Mouse (Mus musculus): ENCODE results near the gene Akap7.

- TF ChIP-seq CTCF (IDR thresholded peaks at IDR 0.05; ENCODE audit: extremely low read depth, insufficient read length, insufficient replicate concordance, low read depth, low read length) (no peak), POLR2A (IDR thresholded peaks at IDR 0.05; ENCODE audit: low read depth, low read length) (no peak)
Measured at GRCm38 (mm10) chr10:25307770-25308169, at the start of gene Akap7.
